Mouse (Mus musculus) urinary bladder, postnatal 25 days (tissue): ENCODE measurements around the gene Slc18a3.

ENCODE experiments used
- DNase-seq: peaks from one replicate; pipeline ENCODE4 v3.0.0; 2022; ENCODE audit warnings: low spot score

Slc18a3 gene

GRCm38 (mm10) chr14:32463211-32464040, 1.2 kb downstream of the Slc18a3 start:
- no peak for DNase-seq

- DNase-seq = no peak
Measured at GRCm38 (mm10) chr14:32452552-32452951, 12.1 kb downstream of the Slc18a3 start.

GRCm38 (mm10) chr14:32446989-32447388, 17.7 kb downstream of the Slc18a3 start:
- no peak for DNase-seq

DNA sequence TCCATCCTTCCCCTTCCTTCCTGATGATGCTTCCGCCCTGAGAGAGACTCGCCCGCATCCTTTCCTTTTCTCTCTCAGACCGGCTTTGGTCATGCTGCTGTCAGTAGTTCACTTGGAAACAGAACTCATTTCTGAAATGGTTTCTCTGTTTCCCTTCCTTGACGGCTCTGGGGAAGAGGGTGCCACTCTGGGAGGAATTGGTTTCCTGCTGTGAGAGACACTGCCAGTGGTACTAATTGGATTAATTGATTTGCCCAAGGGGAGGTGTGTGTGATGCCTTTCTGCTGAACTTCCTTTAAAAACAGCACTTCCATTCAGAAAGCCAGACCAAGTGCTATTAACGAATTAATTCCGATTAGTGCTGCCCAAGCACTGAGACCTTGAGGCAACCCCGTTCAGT, 21.2 kb downstream of the Slc18a3 start:
- no peak for DNase-seq

DNA sequence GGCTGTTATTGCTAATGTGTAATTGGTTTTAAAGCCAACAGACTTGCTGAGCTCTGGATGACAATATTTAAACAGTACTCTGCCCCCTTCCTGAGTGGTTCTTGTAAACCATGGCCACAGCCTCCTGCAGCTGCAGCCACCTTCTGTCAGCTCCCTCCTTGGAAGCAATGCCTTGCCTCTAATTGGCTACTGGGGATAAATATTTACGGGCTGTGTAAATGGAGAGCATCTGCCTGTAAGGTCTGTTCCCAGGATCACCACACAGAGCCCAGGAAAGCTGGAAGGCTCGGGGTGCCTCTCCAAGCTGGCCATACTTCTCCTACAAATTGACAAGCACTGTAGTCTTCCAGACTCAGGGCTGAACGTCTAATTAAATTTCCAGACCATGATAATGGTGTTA, 24.9 kb downstream of the Slc18a3 start:
- no peak for DNase-seq

GRCm38 (mm10) chr14:32439316-32439715, 25.3 kb downstream of the Slc18a3 start:
- no peak for DNase-seq

DNA sequence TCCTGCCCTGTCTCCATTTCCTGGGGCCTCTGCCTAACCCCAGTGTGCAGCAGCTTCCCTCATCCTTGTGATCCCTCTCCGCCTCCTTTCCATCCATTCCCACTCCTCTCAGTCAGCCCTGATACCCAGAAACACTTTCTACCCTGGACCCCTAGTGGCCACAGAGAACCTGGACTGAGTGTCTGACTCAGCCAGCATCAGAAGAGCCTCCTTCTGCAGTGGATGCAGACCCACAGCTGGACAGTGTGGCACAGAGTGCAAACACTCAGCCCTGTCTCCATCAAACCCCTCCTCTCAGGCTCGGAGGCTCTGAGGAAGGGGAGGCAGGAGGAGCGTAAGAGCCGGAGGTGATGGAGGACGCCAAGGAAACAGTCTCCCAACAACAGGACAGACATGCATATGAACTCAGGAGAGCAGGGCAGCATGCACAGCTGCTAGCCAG, 27.3 kb downstream of the Slc18a3 start:
- DNase-seq = no peak

DNA sequence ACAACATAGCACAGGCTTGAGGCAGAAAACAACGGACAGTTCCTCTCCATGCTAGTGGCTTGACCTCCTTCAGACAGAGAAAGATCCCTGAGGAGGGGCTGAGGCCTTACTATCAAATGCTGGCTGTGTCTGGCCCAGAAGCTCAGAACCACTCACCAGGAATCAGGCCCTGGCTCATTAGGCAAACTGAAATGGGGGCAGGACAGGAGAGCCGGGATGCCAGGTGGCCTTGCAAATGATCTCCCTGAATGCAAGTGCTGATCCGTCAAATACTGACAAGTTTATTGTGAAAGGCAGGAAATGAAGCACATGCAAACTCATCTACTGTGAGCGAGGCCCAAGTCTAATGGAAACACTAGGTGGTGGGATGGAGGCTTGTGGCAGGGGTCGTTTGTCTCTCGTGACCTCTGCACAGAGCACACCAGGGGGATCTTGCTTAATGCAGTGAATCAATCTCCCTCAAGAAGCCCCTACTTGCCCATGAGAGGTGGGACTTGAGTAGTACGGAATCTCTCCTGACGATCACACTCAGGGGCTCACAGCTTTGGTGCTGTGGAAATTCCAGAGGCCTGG, 35.5 kb downstream of the Slc18a3 start:
- no peak for DNase-seq

DNA sequence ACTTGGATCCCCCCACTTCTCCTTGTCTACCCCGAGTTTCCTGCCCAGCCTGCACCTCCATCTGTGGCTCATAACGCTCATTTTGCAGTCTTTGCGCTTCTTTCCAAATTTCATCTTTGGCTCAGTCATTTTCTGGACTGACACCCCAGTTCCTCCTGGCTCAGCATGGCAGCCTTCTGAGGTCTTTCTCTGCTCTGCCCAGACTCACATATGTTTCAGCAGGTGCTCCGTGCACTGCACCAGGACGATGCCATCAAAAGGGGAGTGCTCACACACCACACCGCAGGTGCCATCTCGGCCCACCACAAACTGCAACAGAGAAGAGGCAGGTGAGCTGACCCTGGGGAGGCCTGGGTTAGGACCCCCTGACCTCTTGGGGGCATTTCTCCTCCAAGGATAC, 40.7 kb downstream of the Slc18a3 start:
- no peak for DNase-seq

DNA sequence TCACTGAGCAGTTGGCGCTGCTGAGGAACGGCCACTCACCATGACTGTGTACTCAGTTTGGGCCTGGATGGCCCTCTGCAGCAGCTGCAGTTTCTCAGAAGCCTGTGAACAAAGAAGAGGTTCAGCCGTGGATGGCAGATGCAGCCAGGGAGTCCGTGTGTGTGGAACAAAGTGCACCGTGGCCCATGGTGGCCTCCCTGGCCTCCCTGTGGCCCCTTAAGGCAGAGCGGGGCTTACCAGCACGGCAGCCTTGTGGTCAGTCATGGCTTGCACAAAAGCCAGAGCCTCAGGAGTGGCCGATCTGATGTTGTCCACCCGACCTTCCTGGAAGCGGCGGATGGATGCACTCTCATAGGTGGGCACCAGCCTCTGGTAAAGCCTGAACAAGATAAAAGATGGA, 45.9 kb downstream of the Slc18a3 start:
- no peak for DNase-seq
